Mouse (Mus musculus) brain, embryonic 14.5 days (tissue): ENCODE data around the gene Gm8764.
"Not testable (repeated sequence)": the region's sequence is repeated elsewhere in the genome, so short reads cannot be mapped to it uniquely, and the experiment has no call there.

ENCODE experiments used
- CTCF ChIP-seq: fragments of 200-500 bp; IDR thresholded peaks from 2 replicates; pipeline ENCODE4 v1.5.1; 2012; ENCODE audit warnings: inconsistent platforms, mild to moderate bottlenecking, moderate library complexity, borderline replicate concordance; ENCODE audit not compliant: insufficient read depth, insufficient read length; ENCODE audit errors: extremely low read depth
- POLR2A ChIP-seq: fragments of 200-500 bp; IDR thresholded peaks from 2 replicates; pipeline ENCODE4 v1.6.1; 2012; ENCODE audit warnings: mild to moderate bottlenecking, inconsistent platforms, borderline replicate concordance; ENCODE audit not compliant: poor library complexity, insufficient read depth, insufficient read length, severe bottlenecking; ENCODE audit errors: extremely low read depth

DNA sequence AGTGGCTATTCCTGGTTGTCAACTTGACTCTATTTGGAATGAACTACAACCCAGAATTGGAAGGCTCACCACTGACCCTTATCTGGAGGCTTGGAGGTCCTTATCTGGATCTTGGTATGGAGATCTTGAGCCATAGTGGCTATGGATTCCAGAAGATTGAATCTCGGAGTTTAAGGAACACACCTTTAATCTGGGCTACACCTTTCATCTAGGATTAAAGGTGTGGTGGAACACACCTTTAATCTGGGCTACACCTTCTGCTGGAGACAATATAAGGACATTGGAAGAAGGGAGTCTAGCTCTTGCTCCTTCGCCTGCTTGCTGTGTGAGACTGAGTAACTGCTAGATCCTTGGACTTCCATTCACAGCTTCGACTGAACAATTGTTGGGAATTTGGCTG lies 16.9 kb downstream of the Gm8764 start, which contains the start of gene Gm21312:
- not testable (repeated sequence) for TF ChIP-seq CTCF, POLR2A
